Mouse (Mus musculus) adrenal gland (tissue): ENCODE results near the gene Eif4enif1.
"Not testable (repeated sequence)": the region's sequence is repeated elsewhere in the genome, so short reads cannot be mapped to it uniquely, and the experiment has no call there.

ENCODE experiments used
- intact Hi-C: fragments of 180-260 bp; cut with DNase I; formaldehyde crosslinking; loops from one replicate; pipeline ENCODE4 v1.15.1; 2025
- long read RNA-seq, 2 experiments: library from polyadenylated mRNA; unstranded; transcript quantifications; one replicate each; pipeline ENCODE4 v2.0.0; 2020; ENCODE audit warnings: borderline replicate concordance in 1 of 2; ENCODE audit not compliant: insufficient replicate concordance in 1 of 2

Gene Eif4enif1
- long read RNA-seq, experiment 1, partial matches to known transcripts: 11 of 12 reads
- long read RNA-seq, experiment 1, other reads (novel, unspliced or antisense): 1 of 12 reads
- long read RNA-seq, experiment 2, partial matches to known transcripts: 10 of 13 reads
- long read RNA-seq, experiment 2, other reads (novel, unspliced or antisense): 3 of 13 reads

- intact Hi-C loops: no loop called here
Measured at GRCm38 (mm10) chr11:3202231-3202701, at the start of gene Eif4enif1. Gene Eif4enif1 (plus strand): TSS chr11:3202392.

DNA sequence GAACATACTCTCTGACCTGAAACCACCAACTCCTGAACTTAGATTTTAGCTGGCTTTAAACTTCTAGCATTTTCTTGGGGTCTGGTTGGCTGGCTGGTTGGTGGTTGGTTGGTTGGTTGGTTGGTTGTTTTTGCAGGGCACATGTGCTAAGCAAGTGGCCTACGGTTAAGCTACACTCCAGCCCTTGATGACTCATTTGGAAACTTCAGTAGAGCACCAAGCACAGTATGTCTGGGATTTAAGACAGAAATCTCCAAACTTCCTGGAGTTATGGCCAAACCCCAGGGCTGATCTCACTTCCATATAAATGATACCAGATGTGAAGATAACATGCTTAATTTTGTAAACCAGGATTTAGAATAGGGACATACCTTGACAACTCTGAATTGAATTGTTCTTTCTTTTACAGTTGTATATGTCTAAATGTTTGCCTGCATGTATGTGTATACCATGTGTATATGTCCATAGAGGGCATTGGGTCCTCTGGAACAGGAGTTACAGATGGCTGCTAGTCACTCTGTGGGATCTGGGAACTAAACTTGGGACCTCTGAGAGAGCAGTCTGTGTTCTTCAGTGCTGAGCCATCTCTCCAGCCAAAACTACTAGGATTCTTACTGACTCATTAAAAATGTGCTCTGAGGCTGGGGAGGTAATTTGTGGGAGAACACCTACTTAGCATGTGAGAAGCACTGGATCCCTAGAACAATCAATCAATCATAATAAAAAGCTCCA is 48.4 kb upstream of the Eif4enif1 start:
- intact Hi-C loops: not testable (repeated sequence)

GRCm38 (mm10) chr11:3156991-3157390 is 45.2 kb upstream of the Eif4enif1 start:
- intact Hi-C loops: not testable (repeated sequence)

- intact Hi-C loops: not testable (repeated sequence)
Measured at GRCm38 (mm10) chr11:3157996-3158395, 44.2 kb upstream of the Eif4enif1 start.

- intact Hi-C loops: not testable (repeated sequence)
Measured at GRCm38 (mm10) chr11:3158800-3159199, 43.4 kb upstream of the Eif4enif1 start.

DNA sequence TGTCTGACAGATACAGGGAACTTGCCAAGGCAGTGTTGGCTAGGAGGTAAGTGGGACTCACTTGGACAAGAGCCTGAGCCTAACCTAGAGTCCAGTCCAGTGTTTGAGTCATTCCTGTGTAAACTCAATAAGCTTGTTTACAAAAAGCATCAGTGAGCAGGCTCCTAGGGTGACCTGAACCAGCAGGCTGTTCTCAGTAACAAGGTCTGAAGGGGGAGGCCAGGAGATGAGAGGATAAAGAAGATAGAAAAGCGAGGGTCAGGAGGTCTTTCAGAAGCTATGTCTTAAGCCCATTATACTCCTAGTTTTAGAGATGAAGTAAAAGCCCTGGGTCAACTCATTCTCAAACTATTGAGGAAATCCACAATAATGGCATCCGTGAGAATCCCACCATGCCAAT is 40.8 kb upstream of the Eif4enif1 start:
- intact Hi-C loops: not testable (repeated sequence)

- intact Hi-C loops: not testable (repeated sequence)
Measured at GRCm38 (mm10) chr11:3162236-3162897, 39.8 kb upstream of the Eif4enif1 start.

DNA sequence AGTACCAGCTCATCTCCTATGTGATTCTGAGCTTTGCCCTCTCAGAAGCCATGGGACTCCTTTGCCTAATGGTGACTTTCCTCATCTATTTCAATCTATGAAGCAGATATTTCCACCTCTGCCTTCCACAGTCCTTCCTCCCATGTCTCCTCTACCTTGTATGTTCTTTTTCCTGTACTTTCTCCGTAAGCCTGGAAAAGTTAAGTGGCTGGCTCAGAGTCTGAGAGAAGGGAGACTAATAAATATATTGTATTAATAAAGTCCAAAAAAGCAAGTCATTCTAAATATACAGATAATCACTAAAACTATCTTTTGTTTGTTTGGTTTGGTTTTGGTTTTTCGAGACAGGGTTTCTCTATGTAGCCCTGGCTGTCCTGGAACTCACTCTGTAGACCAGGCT is 39.1 kb upstream of the Eif4enif1 start:
- intact Hi-C loops: not testable (repeated sequence)

- intact Hi-C loops: not testable (repeated sequence)
Measured at GRCm38 (mm10) chr11:3163661-3164060, 38.5 kb upstream of the Eif4enif1 start.

GRCm38 (mm10) chr11:3165210-3165782 is 36.9 kb upstream of the Eif4enif1 start:
- intact Hi-C loops: not testable (repeated sequence)

DNA sequence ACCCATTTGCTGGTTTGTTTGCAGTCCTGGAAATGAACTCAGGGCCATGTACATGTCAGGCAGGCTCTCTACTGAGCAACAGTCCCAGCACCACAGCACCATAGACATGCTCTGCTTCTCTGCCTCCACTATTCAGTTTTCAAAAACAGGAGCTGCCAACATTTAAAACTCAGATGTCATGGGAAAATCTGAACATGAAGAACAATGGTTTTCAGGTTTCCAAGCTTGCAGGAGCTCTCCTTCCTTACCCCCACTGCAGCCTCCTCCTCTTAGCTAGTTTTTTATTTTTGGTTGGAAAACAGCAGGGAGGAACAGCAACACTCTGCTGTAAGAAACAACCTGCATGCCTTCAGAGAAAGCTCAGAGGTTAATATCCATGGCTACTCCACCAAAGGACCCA is 35.9 kb upstream of the Eif4enif1 start:
- intact Hi-C loops: not testable (repeated sequence)

DNA sequence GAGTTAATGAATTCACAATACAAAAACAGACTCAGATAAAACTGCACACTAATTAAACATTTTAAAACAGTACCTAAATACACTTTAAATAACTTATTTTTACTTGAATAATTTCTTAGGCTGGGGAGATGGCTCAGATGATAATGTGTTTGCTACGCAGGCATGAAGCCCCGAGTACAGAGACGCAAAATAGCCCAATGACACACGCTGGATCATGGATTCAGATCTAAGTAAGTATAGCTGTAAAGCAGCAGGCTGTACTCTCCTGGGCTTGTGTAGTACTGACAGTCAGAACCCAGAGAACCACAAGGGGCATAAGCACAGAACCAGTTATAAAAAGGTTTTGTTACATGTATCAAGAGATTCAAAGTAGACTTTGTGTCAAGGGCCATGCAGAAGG is 35.1 kb upstream of the Eif4enif1 start:
- intact Hi-C loops: not testable (repeated sequence)

- intact Hi-C loops: not testable (repeated sequence)
Measured at GRCm38 (mm10) chr11:3167571-3168001, 34.6 kb upstream of the Eif4enif1 start.

DNA sequence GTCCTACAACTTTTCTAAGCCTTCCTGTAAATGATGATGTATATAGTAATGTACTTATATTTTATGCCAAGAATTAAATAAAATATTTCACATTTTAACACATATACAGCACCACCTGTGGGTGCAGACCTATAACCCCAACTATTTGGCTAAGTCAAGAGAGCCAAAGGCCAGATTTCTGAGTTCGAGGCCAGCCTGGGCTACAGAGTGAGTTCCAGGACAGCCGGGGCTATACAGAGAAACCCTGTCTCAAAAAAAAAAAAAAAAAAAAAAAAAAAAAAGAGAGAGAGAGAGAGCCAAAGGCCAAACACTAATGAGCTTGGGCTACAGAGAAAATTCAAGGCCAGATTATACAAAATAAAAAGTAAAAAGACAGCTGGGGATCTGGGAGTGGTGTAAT is 33.1 kb upstream of the Eif4enif1 start:
- intact Hi-C loops: not testable (repeated sequence)

GRCm38 (mm10) chr11:3171931-3172330 is 30.3 kb upstream of the Eif4enif1 start:
- intact Hi-C loops: not testable (repeated sequence)

DNA sequence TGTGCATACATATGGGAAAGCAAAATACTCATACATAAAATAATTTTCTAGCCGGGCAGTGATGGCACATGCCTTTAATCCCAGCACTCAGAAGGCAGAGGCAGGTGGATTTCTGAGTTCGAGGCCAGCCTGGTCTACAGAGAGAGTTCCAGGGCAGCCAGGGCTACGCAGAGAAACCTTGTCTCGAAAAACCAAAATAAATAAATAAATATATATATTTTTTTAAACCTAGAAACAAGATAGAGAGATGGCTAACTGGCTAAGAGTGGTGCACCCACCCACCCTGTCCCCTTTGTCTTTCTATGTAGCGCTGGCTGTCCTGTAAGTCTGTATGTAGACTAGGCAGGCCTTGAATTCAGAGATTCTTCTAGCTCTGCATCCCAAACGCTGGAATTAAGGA is 29.7 kb upstream of the Eif4enif1 start:
- intact Hi-C loops: not testable (repeated sequence)

GRCm38 (mm10) chr11:3173425-3174318 is 28.5 kb upstream of the Eif4enif1 start:
- intact Hi-C loops: not testable (repeated sequence)

DNA sequence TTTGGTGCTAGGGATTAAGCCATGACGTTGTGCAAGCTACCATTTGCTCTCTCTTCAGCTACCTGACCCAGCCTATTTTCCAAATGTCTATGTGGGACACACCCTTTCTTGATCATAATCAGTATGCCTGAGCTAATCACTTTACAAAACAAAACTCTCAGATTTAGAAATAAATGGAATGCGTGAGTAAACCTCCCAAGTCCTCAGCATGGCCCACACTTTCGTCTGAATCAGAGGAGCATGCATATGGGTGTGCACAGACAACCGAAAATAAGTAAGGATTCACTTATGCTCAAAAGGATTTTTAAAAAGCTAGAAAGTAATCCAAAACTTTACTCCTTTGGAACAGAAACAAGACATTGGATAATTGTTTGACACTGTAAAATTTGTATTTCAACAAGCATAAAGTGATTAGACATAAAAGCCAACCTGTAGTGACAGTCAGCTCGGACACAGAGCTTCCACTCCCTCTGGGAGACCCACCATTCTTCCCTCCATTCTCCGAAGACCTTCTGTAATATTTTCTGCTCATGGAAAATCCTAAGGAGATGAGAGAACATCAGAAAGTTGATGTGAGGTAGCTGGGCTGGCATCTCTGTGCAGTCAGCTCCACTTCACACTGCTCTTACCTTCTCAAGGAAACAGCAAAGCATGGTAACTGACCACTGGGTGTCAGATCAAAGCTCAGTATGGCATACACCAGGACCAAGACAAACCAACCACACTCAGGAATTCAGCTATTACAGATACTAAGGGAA is 23.0 kb upstream of the Eif4enif1 start:
- intact Hi-C loops: not testable (repeated sequence)

DNA sequence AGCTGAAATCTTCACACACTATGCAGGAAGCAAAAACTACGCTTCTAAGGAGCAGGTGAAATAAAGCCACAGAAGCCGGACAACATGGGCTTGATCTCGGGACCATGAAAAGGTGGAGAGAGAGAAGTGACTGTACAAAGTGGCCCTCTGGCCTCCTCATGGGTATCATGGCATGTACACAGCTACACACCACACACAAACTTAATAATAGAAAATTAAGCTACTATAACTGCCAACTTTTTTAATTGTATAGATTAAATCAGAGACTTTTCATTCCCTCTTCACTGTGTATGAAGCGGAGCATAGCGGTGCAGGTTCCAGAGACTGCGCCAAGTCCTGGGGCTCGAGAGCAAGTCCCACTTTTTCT is 22.5 kb upstream of the Eif4enif1 start:
- intact Hi-C loops: not testable (repeated sequence)

GRCm38 (mm10) chr11:3180510-3181160 is 21.6 kb upstream of the Eif4enif1 start:
- intact Hi-C loops: not testable (repeated sequence)
